Mouse (Mus musculus) kidney, embryonic 16.5 days (tissue): ENCODE data around the gene Cd320. TPM values are rescaled to one million over a fixed set of nuclear protein-coding genes. Genes with fewer than 3 reads are reported as not detected.
A peak's percentile ranks its signal among the peaks of the same experiment; 100 is the strongest.
"Not testable (repeated sequence)": the region's sequence is repeated elsewhere in the genome, so short reads cannot be mapped to it uniquely, and the experiment has no call there.

Experiments used
- ATAC-seq: fragments of 200-750 bp; cut with Nextera tagmentation; 2 replicates; pipeline ENCODE4 v1.8.0; 2017; ENCODE audit warnings: moderate TSS enrichment; ENCODE audit not compliant: low FRiP score, low TSS enrichment
- H3K27ac ChIP-seq: fragments of 300-500 bp; sonication (generic); 2 replicates; pipeline ENCODE4 v1.5.1; 2014; ENCODE audit warnings: low read length
- H3K27me3 ChIP-seq: fragments of 300-500 bp; sonication (generic); 2 replicates; pipeline ENCODE4 v1.6.1; 2014; ENCODE audit warnings: low read length, control low read depth, mixed read lengths; ENCODE audit not compliant: insufficient read depth
- H3K36me3 ChIP-seq: fragments of 300-500 bp; sonication (generic); 2 replicates; pipeline ENCODE4 v1.6.1; 2014; ENCODE audit warnings: low read length, control low read depth, mixed read lengths; ENCODE audit not compliant: insufficient read depth
- H3K4me1 ChIP-seq: fragments of 300-500 bp; sonication (generic); 2 replicates; pipeline ENCODE4 v1.6.1; 2014; ENCODE audit warnings: low read length, control low read depth, mixed read lengths; ENCODE audit not compliant: insufficient read depth
- H3K4me2 ChIP-seq: fragments of 300-500 bp; sonication (generic); replicated peaks from 2 replicates; pipeline ENCODE4 v1.6.1; 2014; ENCODE audit warnings: low read depth, low read length
- H3K4me3 ChIP-seq: fragments of 300-500 bp; sonication (generic); 2 replicates; pipeline ENCODE4 v1.5.1; 2014; ENCODE audit warnings: mild to moderate bottlenecking, low read length
- H3K9ac ChIP-seq: fragments of 300-500 bp; sonication (generic); replicated peaks from 2 replicates; pipeline ENCODE4 v1.6.1; 2014; ENCODE audit warnings: low read length
- H3K9me3 ChIP-seq: fragments of 300-500 bp; sonication (generic); 2 replicates; pipeline ENCODE4 v1.6.1; 2016; ENCODE audit warnings: low read length, control low read depth
- WGBS: fragments of 180-500 bp; shearing (Covaris S2); extraction: QIAGEN DNeasy Blood & Tissue Kit; methylation state at CpG from one replicate; pipeline ENCODE4 v1.1.7; 2014; 5-methylcytosine and 5-hydroxymethylcytosine counted together
- polyA plus RNA-seq: library from polyadenylated mRNA; unstranded; fragments of >200 nt; fragmentation: Nextera tagmentation; extraction: Ambion mirVana; gene quantifications from 2 replicates; pipeline ENCODE4 v1.2.1, GENCODE M21; 2015

Gene Cd320
- polyA plus RNA-seq, 1 experiment from 2014 or later = 122 TPM

DNA sequence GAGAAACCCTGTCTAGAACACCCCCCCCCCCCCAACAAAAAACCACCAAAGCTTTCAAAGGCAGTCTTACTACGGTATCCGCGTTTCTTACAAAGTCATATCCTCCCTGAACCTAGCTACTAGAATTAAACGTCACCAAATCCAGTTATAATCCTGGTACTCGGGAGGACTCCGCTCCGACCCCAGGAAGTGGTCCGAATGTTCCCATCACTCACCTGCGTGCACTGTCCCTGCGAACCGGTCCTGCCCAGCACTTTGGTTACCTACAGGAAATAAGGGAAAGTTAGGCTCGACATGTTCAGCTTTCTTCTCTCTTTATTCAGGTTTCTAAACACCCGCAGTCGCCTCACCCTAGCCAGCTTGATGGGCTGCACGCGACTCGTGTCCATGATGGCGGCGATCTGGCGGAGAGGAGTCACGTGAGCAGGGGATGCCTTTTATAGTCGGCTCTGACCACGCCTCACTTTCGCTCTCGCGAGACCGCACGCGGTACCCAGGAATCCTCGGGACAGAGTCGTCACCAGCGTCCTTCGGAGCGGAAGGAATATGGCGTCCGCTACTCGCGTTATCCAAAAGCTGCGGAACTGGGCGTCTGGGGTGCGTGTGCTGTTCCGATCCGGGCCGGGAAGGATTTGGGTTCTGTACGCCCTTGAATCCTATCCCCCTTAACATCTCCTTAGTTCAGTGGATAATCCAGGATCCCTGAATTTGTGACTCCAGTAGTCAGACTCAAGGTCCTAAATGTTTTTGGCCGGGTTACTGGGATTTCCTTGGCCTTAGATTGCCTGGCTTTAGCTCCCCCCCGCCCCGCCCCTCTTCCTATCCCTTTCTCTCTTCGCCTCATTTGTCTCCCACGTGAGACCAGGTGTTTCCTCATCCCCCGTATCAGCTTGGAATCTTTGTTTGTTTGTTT lies 18.6 kb upstream of the Cd320 start, which contains the start of the genes Rps28 and Ndufa7:
Rps28 (minus strand) TSS at position 479 of the 913 bp plus-strand sequence.
Ndufa7 (plus strand) TSS at position 489 of the 913 bp plus-strand sequence.
- H3K36me3 ChIP-seq = peaks cover 38% of the 10 kb centered on the region
- no peaks in the 10 kb centered on the region for H3K9me3 ChIP-seq
- no peaks in the 10 kb centered on the region for H3K27me3 ChIP-seq
- H3K4me2 ChIP-seq = peak within 1 kb of the TSS; percentile 89
- H3K4me1 ChIP-seq = peaks cover 28% of the 10 kb centered on the region
- under 1% methylated on average over 51 of the region's 51 CpGs for WGBS
- ATAC-seq = peak; percentile 94
- peak within 1 kb of the TSS; percentile 91 for H3K27ac ChIP-seq
- H3K4me3 ChIP-seq = peak within 1 kb of the TSS; percentile 88
- peak within 1 kb of the TSS; percentile 90 for H3K9ac ChIP-seq

DNA sequence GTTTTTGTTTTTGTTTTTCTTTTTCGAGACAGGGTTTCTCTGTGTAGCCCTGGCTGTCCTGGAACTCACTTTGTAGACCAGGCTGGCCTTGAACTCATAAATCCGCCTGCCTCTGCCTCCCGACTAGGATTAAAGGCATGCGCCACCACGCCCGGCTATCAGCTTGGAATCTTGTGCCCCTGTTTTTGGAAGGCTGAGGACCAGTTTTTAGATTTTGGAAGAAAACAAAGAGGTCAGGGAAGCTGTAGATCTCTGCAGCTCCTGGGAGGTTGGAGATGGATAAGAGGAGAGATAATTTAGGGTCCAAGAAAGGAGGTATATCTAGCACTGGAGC lies 17.9 kb upstream of the Cd320 start:
- peaks cover 38% of the 10 kb centered on the region for H3K36me3 ChIP-seq
- H3K27ac ChIP-seq = peak overlapping the region; percentile 91

DNA sequence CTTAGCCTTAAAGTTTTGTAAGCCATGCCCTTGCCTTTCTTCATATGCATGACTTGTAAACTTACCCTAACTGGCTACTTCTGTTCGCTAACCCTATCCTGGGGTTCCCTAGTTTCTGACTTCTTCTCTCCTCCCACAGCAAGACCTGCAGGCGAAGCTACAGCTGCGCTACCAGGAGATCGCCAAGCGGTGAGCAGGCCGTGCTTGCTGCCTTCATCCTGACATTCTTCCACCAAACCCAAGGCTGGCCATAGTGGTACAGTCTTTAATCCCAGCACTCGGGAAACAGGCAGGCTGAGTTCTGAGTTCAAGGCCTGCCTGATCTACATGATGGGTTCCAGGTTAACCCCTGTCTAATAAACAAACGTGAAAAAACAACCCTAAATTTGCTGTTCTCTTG lies 17.4 kb upstream of the Cd320 start:
- no peaks in the 10 kb centered on the region for H3K27me3 ChIP-seq
- WGBS = 80% methylated on average over 8 of the region's 8 CpGs
- peak overlapping the region; percentile 88 for H3K4me2 ChIP-seq
- no peak overlapping the region for H3K27ac ChIP-seq
- ATAC-seq = no peak
- peak overlapping the region; percentile 90 for H3K9ac ChIP-seq
- peaks cover 28% of the 10 kb centered on the region for H3K4me1 ChIP-seq
- peak overlapping the region; percentile 88 for H3K4me3 ChIP-seq
- H3K9me3 ChIP-seq = no peaks in the 10 kb centered on the region
- peaks cover 38% of the 10 kb centered on the region for H3K36me3 ChIP-seq

More for the DNA sequence above, 17.9 kb upstream of the Cd320 start:
- H3K27me3 ChIP-seq, H3K9me3 ChIP-seq, ATAC-seq: not testable (repeated sequence)
- H3K4me1 ChIP-seq = peaks cover 28% of the 10 kb centered on the region
- peak overlapping the region; percentile 88 for H3K4me3 ChIP-seq
- H3K9ac ChIP-seq = peak overlapping the region; percentile 90
- H3K4me2 ChIP-seq = peak overlapping the region; percentile 88
- WGBS = 6% methylated on average over 6 of the region's 6 CpGs

DNA sequence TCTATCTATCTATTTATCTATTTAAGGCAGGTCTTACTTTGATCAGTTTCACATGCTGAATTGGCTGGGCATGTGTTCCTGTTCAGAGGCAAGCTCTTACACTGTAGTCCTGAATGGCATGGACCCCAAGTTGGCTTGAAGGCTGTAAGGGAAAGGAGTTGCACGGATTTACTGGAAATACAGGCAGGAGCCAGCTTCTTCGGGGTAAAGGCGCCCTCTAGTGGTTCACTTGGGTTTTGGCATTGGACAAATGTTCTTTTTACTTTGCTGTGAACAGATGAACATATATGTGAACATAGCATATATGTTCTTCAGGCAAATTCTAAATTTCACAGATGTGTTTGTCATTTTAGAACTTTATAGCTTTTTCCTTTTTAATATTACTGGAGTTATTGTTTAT lies 16.0 kb upstream of the Cd320 start:
- H3K4me1 ChIP-seq = peaks cover 28% of the 10 kb centered on the region
- H3K27me3 ChIP-seq = no peaks in the 10 kb centered on the region
- no peak overlapping the region for H3K27ac ChIP-seq
- WGBS = 1% methylated on average over 3 of the region's 3 CpGs
- no peak overlapping the region for H3K4me3 ChIP-seq
- H3K36me3 ChIP-seq = peaks cover 39% of the 10 kb centered on the region
- H3K4me2 ChIP-seq = no peak overlapping the region
- H3K9ac ChIP-seq = no peak overlapping the region
- ATAC-seq = no peak
- H3K9me3 ChIP-seq = no peaks in the 10 kb centered on the region

DNA sequence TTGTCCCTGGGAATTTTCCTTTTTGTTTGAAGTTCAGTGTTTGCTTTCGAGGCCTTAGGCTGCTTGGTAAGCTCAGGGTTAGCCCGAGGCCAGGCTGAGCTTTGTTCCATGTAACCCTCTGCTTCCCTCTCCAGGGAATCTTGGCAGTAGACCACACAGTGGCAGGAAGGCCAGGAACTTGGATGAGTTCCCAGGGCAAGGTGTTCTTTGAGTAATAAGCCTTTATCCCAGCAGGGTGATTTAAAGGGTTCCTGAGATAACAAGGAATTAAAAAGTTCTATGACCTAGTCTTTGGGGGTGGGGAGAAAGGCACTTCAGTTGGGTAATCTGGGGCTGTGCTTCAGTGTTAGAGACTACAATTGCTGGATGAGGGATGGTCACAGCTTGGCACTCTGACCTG lies 14.0 kb upstream of the Cd320 start:
- no peak overlapping the region for H3K4me3 ChIP-seq
- no peak overlapping the region for H3K9ac ChIP-seq
- H3K27ac ChIP-seq = no peak overlapping the region
- WGBS = 50% methylated on average over 2 of the region's 2 CpGs
- H3K27me3 ChIP-seq = no peaks in the 10 kb centered on the region
- no peak; the same call in 1 of the 2 replicates for ATAC-seq
- no peaks in the 10 kb centered on the region for H3K9me3 ChIP-seq
- peaks cover 43% of the 10 kb centered on the region for H3K36me3 ChIP-seq
- peaks cover 12% of the 10 kb centered on the region for H3K4me1 ChIP-seq
- no peak overlapping the region for H3K4me2 ChIP-seq

DNA sequence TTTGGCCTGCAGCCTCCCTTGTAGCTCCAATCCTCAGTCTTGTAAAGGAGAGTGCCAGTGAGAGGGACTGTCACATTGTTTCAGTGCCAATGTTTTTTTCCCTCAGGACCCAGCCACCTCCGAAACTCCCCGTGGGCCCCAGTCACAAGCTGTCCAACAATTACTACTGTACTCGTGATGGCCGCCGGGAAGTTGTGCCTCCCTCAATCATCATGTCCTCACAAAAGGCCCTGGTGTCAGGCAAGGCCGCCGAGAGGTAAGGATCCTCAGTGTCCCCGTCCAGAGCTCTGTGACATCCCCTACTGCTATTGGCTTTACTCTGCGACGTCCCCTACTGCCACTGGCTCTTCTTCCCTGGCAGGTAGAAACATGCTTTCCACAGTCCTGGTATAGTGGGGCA lies 13.3 kb upstream of the Cd320 start:
- H3K9ac ChIP-seq = no peak overlapping the region
- WGBS = 90% methylated on average over 10 of the region's 10 CpGs
- H3K4me1 ChIP-seq = peaks cover 12% of the 10 kb centered on the region
- H3K27me3 ChIP-seq = no peaks in the 10 kb centered on the region
- H3K9me3 ChIP-seq = no peaks in the 10 kb centered on the region
- no peak overlapping the region for H3K27ac ChIP-seq
- no peak overlapping the region for H3K4me3 ChIP-seq
- peaks cover 50% of the 10 kb centered on the region for H3K36me3 ChIP-seq
- no peak overlapping the region for H3K4me2 ChIP-seq
- ATAC-seq = no peak

DNA sequence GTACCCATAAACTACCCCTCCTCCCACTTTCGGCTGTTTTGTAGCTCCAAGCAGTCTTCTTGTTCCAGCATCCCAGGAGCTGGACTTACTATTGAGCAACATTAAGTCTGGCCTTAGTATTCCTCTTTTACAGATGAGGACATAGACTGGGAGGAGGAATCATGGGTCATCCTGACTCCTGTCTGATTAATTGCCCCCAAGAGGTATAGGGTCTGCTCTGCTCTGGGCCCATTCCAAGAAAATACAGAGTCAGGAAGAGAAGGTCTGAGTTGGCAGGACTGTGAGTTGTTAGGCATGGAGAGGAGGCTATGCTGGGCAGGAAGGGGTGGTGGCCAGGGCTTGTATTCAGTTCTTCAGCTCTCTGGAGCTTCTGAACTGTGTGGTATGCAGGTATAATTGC lies 1.3 kb downstream of the Cd320 start:
- peaks cover 12% of the 10 kb centered on the region; the same call in 1 of the 2 replicates for H3K4me1 ChIP-seq
- peak overlapping the region; percentile 94 for H3K4me3 ChIP-seq
- no peaks in the 10 kb centered on the region for H3K9me3 ChIP-seq
- H3K4me2 ChIP-seq = peak overlapping the region; percentile 84
- WGBS = 46% methylated on average over 1 of the region's 1 CpGs
- peak overlapping the region; percentile 17; the same call in 1 of the 2 replicates for H3K9ac ChIP-seq
- no peak overlapping the region for H3K27ac ChIP-seq
- no peaks in the 10 kb centered on the region for H3K27me3 ChIP-seq
- no peak for ATAC-seq
- H3K36me3 ChIP-seq = peaks cover 6% of the 10 kb centered on the region

DNA sequence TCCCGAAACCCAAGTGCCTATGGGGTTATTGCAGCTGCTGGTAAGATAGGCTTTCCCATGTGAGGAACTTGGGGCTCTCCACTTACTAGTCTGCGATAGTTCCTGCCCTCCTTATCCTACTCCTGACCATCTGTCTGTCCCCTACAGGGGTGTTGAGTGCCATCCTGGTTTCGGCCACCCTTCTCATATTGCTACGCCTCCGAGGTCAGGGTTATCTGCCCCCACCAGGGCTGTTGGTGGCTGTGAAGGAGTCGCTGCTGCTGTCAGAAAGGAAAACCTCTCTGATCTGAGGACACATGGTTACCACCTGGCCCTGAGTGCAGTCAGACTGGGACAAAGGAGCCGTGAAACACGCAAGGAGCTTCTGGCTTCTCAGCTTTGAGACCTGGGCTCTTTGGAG lies 5.2 kb downstream of the Cd320 start:
- Histone ChIP-seq H3K9me3 (no peaks in the 10 kb centered on the region), H3K4me1 (peaks cover 12% of the 10 kb centered on the region; the same call in 1 of the 2 replicates), H3K36me3 (peaks cover 6% of the 10 kb centered on the region), H3K4me2 (no peak overlapping the region), H3K27me3 (no peaks in the 10 kb centered on the region), H3K27ac (no peak overlapping the region), H3K9ac (no peak overlapping the region), H3K4me3 (no peak overlapping the region)
- 69% methylated on average over 8 of the region's 8 CpGs for WGBS
- ATAC-seq = no peak

DNA sequence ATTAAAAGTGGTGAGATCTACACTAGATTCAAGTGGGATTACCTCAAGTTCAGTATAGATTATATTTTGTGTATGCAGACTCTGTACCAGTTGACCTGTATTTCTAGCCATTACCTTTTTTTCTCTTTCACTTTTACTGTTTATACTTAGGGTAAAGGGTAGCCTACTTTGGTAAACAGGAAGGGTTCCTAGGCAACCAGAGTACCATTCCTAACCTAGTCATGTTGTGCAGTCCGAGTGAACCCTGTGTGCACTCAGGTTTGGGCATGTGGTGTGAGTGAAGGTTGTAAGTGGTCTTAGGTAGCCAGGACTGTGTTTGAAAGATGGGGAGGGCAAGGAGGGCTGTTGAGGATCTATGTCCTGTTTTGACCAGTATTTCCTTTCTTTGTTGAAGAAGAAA lies 8.4 kb downstream of the Cd320 start:
- H3K9ac ChIP-seq = no peak overlapping the region
- WGBS = 71% methylated on average over 1 of the region's 1 CpGs
- no peak for ATAC-seq
- no peak overlapping the region for H3K27ac ChIP-seq
- no peaks in the 10 kb centered on the region for H3K4me1 ChIP-seq
- H3K36me3 ChIP-seq = peaks cover 6% of the 10 kb centered on the region
- no peak overlapping the region for H3K4me2 ChIP-seq
- no peaks in the 10 kb centered on the region for H3K9me3 ChIP-seq
- H3K4me3 ChIP-seq = no peak overlapping the region
- H3K27me3 ChIP-seq = no peaks in the 10 kb centered on the region

DNA sequence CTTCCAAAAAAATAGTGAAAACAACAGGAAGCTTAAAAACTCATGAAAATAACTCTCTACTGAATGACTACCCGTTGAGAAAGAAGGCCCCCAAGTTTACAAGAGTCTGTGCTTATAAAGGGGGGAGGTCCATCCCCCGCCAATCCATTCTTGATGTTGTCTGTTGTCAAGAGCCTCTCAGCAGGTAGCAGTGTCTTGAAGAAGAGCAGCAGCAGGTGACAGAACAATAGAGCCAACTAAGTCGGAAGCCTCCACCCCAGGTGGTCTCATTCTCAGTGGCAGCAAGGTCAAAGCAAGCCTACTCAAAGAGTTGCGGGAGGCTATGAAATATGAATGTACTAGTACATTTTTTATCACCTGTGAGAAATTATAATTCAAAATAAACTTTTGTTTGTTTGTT lies 14.9 kb downstream of the Cd320 start:
- Histone ChIP-seq H3K4me3 (no peak overlapping the region), H3K4me1 (no peaks in the 10 kb centered on the region), H3K36me3 (no peaks in the 10 kb centered on the region), H3K9ac (no peak overlapping the region), H3K9me3 (0 out of 2 replicates have a peak, but pooled peaks cover 4% of the 10 kb centered on the region), H3K27ac (no peak overlapping the region), H3K4me2 (no peak overlapping the region), H3K27me3 (no peaks in the 10 kb centered on the region)
- no peak for ATAC-seq
- WGBS = 74% methylated on average over 4 of the region's 4 CpGs
